Mouse (Mus musculus) retina, postnatal 7 days (tissue): ENCODE data around the gene Echs1.
"Not testable (repeated sequence)": the region's sequence is repeated elsewhere in the genome, so short reads cannot be mapped to it uniquely, and the experiment has no call there.

Experiments
- DNase-seq: peaks from one replicate; pipeline ENCODE4 v3.0.0-alpha.2; 2012; ENCODE audit warnings: low read depth, low spot score

Gene Echs1

GRCm38 (mm10) chr7:140116329-140117054 is at the start of gene Echs1:
Gene Echs1 (minus strand): TSS chr7:140116476.
- peak; percentile 67 for DNase-seq

- DNase-seq = no peak
These were observed 48.4 kb upstream of the Echs1 start, which contains the start of gene Olfr522 for GRCm38 (mm10) chr7:140164664-140165063. Gene Olfr522 (minus strand): TSS chr7:140164764.

GRCm38 (mm10) chr7:140160363-140160762 is 44.1 kb upstream of the Echs1 start:
- no peak for DNase-seq

GRCm38 (mm10) chr7:140154218-140154927 is 38.1 kb upstream of the Echs1 start, which contains the start of gene Sprn:
Gene Sprn (minus strand): TSS chr7:140154877.
- DNase-seq = peak; percentile 51

GRCm38 (mm10) chr7:140153829-140154217 is 37.5 kb upstream of the Echs1 start:
- DNase-seq = no peak

GRCm38 (mm10) chr7:140153383-140153782 is 37.1 kb upstream of the Echs1 start:
- no peak for DNase-seq

GRCm38 (mm10) chr7:140144550-140144949 is 28.3 kb upstream of the Echs1 start:
- DNase-seq = no peak

GRCm38 (mm10) chr7:140141350-140141749 is 25.1 kb upstream of the Echs1 start:
- no peak for DNase-seq

- no peak for DNase-seq
These were observed 21.7 kb upstream of the Echs1 start for GRCm38 (mm10) chr7:140138021-140138310.

GRCm38 (mm10) chr7:140137135-140138020 is 21.1 kb upstream of the Echs1 start, which contains the start of gene Mtg1:
Gene Mtg1 (plus strand): TSS chr7:140137564.
- DNase-seq = peak; percentile 92

GRCm38 (mm10) chr7:140135106-140135770 is 19.0 kb upstream of the Echs1 start:
- DNase-seq = no peak

- not testable (repeated sequence) for DNase-seq
These were observed 17.8 kb upstream of the Echs1 start for GRCm38 (mm10) chr7:140134033-140134432.

- not testable (repeated sequence) for DNase-seq
These were observed 15.9 kb upstream of the Echs1 start for GRCm38 (mm10) chr7:140132184-140132583.

GRCm38 (mm10) chr7:140127911-140128310 is 11.6 kb upstream of the Echs1 start:
- DNase-seq = no peak

GRCm38 (mm10) chr7:140126934-140127333 is 10.7 kb upstream of the Echs1 start:
- no peak for DNase-seq

GRCm38 (mm10) chr7:140126022-140126350 is 9.7 kb upstream of the Echs1 start:
- DNase-seq = no peak

- DNase-seq = peak; percentile 80
These were observed 9.2 kb upstream of the Echs1 start for GRCm38 (mm10) chr7:140125278-140126021.

- DNase-seq = no peak
These were observed 8.1 kb upstream of the Echs1 start for GRCm38 (mm10) chr7:140124382-140124781.

- DNase-seq = no peak
These were observed 6.5 kb upstream of the Echs1 start for GRCm38 (mm10) chr7:140122765-140123164.

- DNase-seq = no peak
These were observed 5.1 kb upstream of the Echs1 start for GRCm38 (mm10) chr7:140121338-140121910.
